Mouse (Mus musculus): ENCODE measurements at regions not wholly inside any gene's neighbourhood (a gene's known extent, or its start where the extent isn't known, plus 50 kb on each side); places are given as distances from the start of the nearest gene placed in this dataset.

DNA sequence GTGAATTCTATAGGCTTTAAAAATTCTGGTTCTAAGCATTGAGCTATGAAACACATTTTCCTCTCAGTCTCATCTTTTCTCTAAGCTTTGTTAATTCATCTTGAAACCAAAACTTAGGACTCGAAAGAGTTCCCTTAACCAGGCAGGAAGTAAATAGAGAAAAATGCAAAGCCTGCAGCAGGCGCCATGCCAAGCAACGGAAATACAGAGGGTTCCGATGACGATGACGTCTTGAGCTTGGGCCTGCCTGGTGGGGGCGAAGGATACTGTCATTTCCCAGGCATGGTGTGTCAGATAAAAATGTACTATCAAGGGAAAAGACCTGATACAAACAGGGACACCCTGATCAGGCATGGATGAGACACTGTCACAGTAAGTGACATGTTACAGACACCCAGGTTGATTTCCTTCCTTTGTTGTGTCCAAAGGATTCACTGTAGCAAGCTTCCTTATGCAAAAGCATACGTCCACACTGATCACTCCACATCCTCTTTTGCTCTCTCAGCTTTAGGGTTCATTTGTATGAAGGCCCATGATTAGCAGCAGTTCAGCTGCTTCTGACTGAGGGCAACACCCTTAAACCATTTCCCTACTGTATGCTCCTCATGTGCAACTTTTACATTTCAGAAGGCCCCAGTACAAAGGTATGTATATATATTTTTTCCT lies 135.0 kb downstream of the Cemip2 start:
- no peak for DNase-seq (ENCODE audit: inconsistent ontology term)

DNA sequence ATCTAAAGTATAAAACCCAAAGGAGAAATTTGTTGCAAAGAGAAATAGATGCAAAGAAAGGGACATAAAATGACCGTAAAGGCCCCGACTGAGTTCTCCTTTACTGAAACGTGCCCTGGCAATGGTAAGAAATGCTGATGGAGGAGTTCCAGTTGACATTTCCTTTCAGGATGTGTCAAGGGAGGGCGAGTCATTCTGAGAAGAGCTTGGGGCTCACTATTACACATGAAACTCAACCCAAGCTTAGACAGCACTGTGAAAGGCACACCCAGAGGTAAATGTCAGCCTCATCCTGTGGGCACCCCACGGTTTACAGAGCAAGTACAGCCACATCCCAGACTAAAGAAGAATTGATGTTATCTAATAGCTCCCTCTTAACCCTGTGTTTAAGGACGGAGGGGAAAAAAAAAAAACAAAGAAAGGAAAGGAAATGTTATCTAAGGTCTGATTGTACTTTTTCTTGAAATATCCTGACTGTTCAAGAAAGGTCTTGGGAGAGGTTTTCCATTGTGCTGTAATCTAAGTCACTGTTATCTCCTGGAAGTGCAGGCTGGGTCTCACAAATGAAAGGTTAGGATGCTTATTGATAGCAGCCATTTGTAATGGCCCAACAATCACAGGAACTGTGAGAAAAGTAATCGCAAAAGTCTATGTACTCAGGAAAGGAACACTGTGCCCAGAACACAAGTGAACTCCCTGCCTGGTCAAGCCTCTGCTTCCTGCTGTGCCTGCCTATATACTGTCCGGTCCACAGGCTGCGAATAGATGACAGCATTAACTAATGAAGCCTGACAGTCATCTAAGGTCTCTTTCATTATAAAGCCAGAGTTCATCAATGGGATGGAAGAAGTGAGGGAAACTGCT lies 135.8 kb downstream of the Cemip2 start:
- DNase-seq (ENCODE audit: inconsistent ontology term), result no peak

DNA sequence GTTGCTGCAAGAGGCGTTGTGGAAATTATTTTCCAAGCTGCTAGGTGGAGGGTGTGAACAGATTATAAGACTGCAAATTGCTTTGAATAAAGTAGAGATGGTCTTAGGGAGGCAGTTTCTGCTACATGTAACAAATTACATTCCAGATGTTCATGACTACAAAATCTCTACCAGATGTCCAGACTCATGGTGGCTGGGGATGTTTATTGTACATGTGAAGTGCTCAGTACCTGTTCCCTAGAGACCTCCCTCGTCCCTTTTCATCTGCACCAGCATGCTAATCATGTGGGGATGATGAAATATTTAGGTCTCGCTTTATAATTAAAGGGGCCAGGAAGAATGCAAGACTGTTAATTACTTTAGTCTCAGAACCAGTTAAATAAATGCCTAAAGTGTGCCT lies 136.5 kb downstream of the Cemip2 start:
- no peak for DNase-seq (ENCODE audit: inconsistent ontology term)

DNA sequence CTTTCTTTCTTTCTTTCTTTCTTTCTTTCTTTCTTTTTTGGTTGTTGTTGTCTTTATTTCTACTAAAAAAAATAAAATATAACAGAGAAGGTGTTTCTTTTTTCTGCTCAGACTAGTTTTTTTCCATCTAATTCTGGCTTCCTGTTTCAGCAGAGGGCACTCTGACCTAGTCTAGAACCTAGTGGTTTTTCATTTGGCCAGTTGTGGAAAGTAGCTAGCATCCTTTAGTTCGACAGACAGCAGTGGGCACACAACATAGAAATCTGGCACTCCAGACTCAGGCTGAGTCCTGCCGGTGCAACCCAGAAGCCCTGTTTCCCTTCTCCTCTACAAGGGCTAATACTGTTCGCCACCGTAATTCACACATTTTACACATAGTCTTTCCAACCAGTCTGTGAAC lies 140.0 kb downstream of the Cemip2 start:
- DNase-seq (ENCODE audit: inconsistent ontology term), result no peak

GRCm38 (mm10) chr19:21919074-21919473 lies 140.9 kb downstream of the Cemip2 start:
- DNase-seq (ENCODE audit: inconsistent ontology term), result no peak

- no peak for DNase-seq (ENCODE audit: inconsistent ontology term)
These were observed 162.0 kb downstream of the Cemip2 start for GRCm38 (mm10) chr19:21940114-21940513.

DNA sequence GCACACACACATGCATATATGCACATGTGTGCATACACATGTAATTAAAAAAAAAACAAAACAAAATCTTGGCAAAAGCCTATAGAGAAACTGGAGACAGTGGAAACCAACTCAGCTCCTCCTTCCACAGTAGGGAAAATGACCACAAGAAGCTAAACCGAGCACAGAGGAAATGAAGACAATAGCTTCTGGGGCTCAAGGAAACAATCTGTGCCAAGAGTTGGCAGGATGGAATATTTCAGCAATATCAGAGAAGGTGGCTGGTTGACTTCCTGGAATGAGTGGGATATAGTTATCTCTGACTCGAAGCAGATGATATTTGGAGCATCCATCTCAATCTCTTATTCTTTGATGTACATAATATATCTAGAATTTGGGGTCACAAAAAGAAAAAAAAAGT lies 163.6 kb downstream of the Cemip2 start:
- peak; percentile 19 for DNase-seq (ENCODE audit: inconsistent ontology term)

GRCm38 (mm10) chr19:21942286-21942685 lies 164.1 kb downstream of the Cemip2 start:
- DNase-seq (ENCODE audit: inconsistent ontology term), result peak; percentile 66

DNA sequence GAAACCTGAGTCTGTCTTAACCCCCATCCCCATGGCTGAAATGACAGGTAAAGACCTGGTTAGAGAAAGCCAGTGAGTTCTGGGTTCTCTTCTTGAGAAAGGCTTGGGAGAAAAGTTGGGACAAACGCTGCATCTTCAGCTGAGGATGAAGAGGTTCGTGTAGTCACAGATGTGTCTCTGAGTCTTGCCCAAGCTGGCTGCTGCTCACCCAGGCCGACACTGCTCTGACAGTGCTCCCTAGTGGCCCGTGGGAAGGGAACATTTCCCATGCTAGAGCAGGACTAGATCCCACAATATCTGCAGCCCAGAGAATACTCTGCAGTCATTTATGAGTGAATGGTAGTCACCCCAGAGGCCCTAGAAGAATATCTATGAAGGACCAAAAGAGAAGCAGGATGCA lies 165.3 kb downstream of the Cemip2 start:
- peak; percentile 6 for DNase-seq (ENCODE audit: inconsistent ontology term)

DNA sequence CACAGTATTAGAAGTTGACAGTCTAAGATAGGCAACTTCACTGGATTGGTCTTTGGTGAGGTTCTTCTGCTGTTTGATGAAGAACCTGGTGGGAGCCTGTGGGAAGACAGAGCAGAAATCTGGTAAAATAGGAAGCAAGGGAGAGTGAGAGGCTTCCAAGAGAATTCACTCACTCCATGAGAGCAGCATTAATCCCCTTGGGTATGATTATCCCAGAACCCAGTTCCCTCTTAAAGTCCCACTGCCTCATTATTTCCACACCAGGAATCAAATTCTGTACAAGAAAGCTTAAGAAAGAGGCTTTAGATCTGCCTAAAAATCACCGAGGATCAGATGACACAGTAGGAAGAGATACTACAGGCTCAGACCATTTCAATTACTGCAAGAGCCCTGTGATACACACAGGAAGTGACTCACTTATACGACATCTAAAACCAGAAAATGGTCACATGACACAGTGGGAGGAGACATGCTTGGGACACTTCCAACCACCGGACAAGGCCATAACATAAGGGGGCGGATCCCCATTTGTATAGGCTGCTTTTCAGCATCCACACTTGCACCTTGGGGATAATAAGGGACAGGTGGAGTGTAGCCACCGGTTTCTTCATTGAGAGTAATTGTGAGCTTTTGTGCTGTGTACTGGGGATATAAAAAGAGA lies 168.2 kb downstream of the Cemip2 start:
- DNase-seq (ENCODE audit: inconsistent ontology term), result no peak

GRCm38 (mm10) chr19:21948030-21948429 lies 169.9 kb downstream of the Cemip2 start:
- DNase-seq (ENCODE audit: inconsistent ontology term), result no peak

GRCm38 (mm10) chr19:21962635-21963034 lies 176.2 kb upstream of the Trpm3 start:
- no peak for DNase-seq (ENCODE audit: inconsistent ontology term)

- no peak for DNase-seq (ENCODE audit: inconsistent ontology term)
These were observed 149.0 kb upstream of the Trpm3 start for GRCm38 (mm10) chr19:21989857-21990256.

GRCm38 (mm10) chr19:21990970-21991369 lies 147.9 kb upstream of the Trpm3 start:
- DNase-seq (ENCODE audit: inconsistent ontology term), result no peak

DNA sequence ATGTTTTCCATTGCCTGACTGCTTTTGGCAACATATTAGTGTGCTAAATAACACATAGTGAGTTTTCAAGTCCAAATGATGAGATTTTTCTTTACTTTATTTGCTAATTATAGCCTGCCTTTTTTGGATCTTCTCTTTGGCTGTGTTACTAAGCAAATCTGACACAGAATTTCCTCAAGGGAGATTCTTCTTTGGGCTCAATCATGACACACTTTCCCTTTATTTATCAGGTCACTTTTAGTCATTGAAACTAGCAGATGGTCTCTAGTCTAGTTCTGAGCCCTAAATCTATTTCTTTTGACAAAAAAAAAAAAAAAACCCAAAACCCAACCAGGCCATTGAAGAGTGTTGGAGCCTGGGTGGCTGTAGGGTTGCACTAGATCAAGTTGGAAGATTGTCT lies 147.4 kb upstream of the Trpm3 start:
- no peak for DNase-seq (ENCODE audit: inconsistent ontology term)

DNA sequence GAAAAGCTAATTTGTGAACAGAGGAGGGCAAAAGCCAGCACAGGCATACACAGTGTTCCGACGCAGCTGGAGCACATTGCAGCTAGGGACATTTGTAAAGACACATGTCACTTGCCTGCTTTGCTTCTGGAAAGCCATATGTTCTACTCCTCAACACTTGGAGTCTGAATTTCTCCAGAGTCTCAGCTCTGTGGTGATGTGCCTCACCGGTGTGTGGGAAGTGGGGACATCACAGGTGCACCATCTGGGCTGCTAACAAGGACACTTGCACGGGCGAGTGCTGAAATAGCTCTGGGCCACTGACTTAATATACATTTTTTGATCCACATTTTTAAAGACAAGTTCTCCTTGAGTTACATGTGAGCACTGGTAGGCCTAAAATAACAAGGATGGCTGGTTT lies 139.2 kb upstream of the Trpm3 start:
- no peak for DNase-seq (ENCODE audit: inconsistent ontology term)

- DNase-seq (ENCODE audit: inconsistent ontology term), result no peak
These were observed 130.6 kb upstream of the Trpm3 start for GRCm38 (mm10) chr19:22008053-22008935.

DNA sequence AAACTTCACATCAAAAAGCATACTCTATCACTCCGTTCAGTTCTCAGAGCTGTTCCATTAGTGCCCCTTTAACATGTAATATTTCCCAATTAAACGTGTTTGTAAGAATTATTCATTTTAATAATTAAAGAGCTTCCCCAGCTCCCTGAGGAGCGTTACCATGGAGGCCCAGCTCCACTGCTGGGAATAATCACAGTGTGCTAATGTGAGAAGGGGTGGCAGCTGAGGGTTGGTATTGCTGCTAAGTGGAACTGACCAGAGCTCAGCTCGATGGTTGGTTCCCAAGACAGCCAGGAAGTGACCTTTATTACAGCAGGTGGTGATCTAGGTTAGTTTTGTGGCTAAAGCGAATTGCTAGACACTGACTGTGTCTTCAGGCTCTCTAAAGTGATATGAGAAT lies 128.6 kb upstream of the Trpm3 start:
- no peak for DNase-seq (ENCODE audit: inconsistent ontology term)

DNA sequence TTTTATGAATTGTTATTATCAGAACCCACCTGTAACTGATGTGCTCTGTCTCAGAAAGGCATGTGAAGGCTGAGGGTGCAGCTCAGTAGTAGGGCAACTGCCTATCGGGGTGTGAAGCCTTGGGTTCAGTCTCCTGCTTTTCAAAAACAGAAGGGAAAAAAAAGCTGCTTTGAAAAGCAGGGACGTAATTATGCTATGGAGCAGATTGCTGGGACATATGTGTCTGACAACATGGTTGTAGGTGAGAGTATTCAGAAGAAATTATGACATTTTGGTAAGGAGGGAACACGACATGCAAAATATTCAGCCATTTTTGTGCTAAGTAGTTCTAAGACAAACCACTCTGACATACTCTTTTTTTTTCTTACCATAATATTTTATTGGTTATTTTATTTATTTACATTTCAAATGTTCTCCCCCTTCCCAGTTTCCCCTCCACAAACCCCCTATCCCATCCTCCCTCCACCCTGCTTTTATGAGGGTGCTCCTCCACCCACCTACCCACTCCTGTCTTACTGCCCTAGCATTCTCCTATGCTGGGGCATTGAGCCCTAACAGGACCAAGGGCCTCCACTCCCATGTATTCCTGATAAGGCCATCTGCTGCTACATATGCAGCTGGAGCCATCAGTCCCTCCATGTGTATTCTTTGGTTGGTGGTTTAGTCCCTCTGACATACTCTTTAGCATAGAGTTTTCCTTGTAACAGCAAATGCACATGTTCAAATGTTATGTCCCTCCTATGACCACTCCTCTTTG lies 122.8 kb upstream of the Trpm3 start:
- no peak for DNase-seq (ENCODE audit: inconsistent ontology term)

DNA sequence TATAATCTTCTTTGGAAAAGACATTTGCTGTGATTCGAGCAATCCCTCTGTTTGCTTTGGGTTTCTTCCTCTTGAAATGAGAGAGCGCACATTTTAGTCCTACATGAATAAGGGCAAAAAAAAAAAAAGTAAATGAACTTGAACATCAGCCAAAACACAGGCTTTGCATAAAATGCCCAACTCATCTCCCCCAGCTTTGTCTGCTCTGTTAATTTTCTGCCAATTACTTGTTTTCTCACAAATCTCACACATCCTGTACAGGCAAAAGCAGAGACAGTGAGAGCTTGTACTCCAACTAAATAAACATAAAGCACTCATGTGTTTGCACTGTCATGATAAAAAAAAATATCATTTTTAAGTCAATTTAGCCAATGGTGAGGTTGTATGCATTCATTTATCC lies 121.4 kb upstream of the Trpm3 start:
- DNase-seq (ENCODE audit: inconsistent ontology term), result no peak

GRCm38 (mm10) chr19:22027577-22027976 lies 111.3 kb upstream of the Trpm3 start:
- no peak for DNase-seq (ENCODE audit: inconsistent ontology term)

All from Muller cell, postnatal 12 days (primary cell).